Mouse (Mus musculus): Measurements from ENCODE around the gene Wnk3. TPM values are rescaled to one million over a fixed set of nuclear protein-coding genes. Genes with fewer than 3 reads are reported as not detected.

Gene Wnk3
- polyA plus RNA-seq (2012), result not detected in 2 replicates

- no peak for TF ChIP-seq GATA1 (IDR thresholded peaks at IDR 0.05; ENCODE audit: low read length)
Measured at GRCm38 (mm10) chrX:151197778-151198177, at the start of gene Wnk3. TSS of gene Wnk3 (plus strand) at chrX:151198078.

GRCm38 (mm10) chrX:151158414-151158813 lies 39.5 kb upstream of the Wnk3 start:
- TF ChIP-seq GATA1 (IDR thresholded peaks at IDR 0.05; ENCODE audit: low read length), result no peak

- TF ChIP-seq GATA1 (IDR thresholded peaks at IDR 0.05; ENCODE audit: low read length), result no peak
Measured at GRCm38 (mm10) chrX:151168438-151169131, 29.3 kb upstream of the Wnk3 start.

GRCm38 (mm10) chrX:151169261-151169961 lies 28.5 kb upstream of the Wnk3 start:
- TF ChIP-seq GATA1 (IDR thresholded peaks at IDR 0.05; ENCODE audit: low read length), result no peak

- TF ChIP-seq GATA1 (IDR thresholded peaks at IDR 0.05; ENCODE audit: low read length), result no peak
Measured at GRCm38 (mm10) chrX:151298329-151298728, 100.5 kb downstream of the Wnk3 start.

GRCm38 (mm10) chrX:151313732-151314131 lies 115.9 kb downstream of the Wnk3 start:
- no peak for TF ChIP-seq GATA1 (IDR thresholded peaks at IDR 0.05; ENCODE audit: low read length)

- no peak for TF ChIP-seq GATA1 (IDR thresholded peaks at IDR 0.05; ENCODE audit: low read length)
Measured at GRCm38 (mm10) chrX:151333615-151334014, 135.7 kb downstream of the Wnk3 start.

- TF ChIP-seq GATA1 (IDR thresholded peaks at IDR 0.05; ENCODE audit: low read length), result no peak
Measured at GRCm38 (mm10) chrX:151337804-151338203, 139.9 kb downstream of the Wnk3 start.

- TF ChIP-seq GATA1 (IDR thresholded peaks at IDR 0.05; ENCODE audit: low read length), result no peak
Measured at GRCm38 (mm10) chrX:151343761-151344500, 146.1 kb downstream of the Wnk3 start, which contains the start of gene Fam120c. TSS of gene Fam120c (plus strand) at chrX:151344175.

- no peak for TF ChIP-seq GATA1 (IDR thresholded peaks at IDR 0.05; ENCODE audit: low read length)
Measured at GRCm38 (mm10) chrX:151344501-151344984, 146.7 kb downstream of the Wnk3 start.

GRCm38 (mm10) chrX:151345333-151346125 lies 147.7 kb downstream of the Wnk3 start:
- no peak for TF ChIP-seq GATA1 (IDR thresholded peaks at IDR 0.05; ENCODE audit: low read length)

GRCm38 (mm10) chrX:151347278-151347677 lies 149.4 kb downstream of the Wnk3 start:
- no peak for TF ChIP-seq GATA1 (IDR thresholded peaks at IDR 0.05; ENCODE audit: low read length)

GRCm38 (mm10) chrX:151349322-151349721 lies 151.4 kb downstream of the Wnk3 start:
- TF ChIP-seq GATA1 (IDR thresholded peaks at IDR 0.05; ENCODE audit: low read length), result no peak

Other genes starting within 250 kb of the Wnk3 start
- 0.71 and 1.1 TPM in 2 replicates for gene Gnl3l, start 180.8 kb upstream of the Wnk3 start, polyA plus RNA-seq (2012)
- gene Fgd1, start 151.9 kb upstream of the Wnk3 start, polyA plus RNA-seq (2012), result not detected in 2 replicates
- 6.9 and 7.1 TPM in 2 replicates for gene Tsr2, start 101.5 kb upstream of the Wnk3 start, polyA plus RNA-seq (2012)
- 2.7 and 3.3 TPM in 2 replicates for gene Fam120c, start 146.1 kb downstream of the Wnk3 start, polyA plus RNA-seq (2012)

Data from G1E-ER4 (cell line).